Mouse (Mus musculus): ENCODE measurements around the gene Slc1a7.

GRCm38 (mm10) chr4:107996418-107996986 is 28.4 kb downstream of the Slc1a7 start:
- no peak for TF ChIP-seq CTCF (IDR thresholded peaks at IDR 0.05; ENCODE audit: extremely low read depth, insufficient read depth, insufficient read length, insufficient replicate concordance)
- no peak for TF ChIP-seq POLR2A (IDR thresholded peaks at IDR 0.05; ENCODE audit: low read depth, low read length)

Data from spleen, adult 2 months (tissue).